Mouse (Mus musculus) myocyte (in vitro differentiated cells): ENCODE data around the gene Gm17268. TPM values are rescaled to one million over a fixed set of nuclear protein-coding genes. Genes with fewer than 3 reads are reported as not detected.

Source experiments
- H3K27me3 ChIP-seq: one replicate; pipeline ENCODE4 v1.6.1; 2011; ENCODE audit not compliant: control insufficient read depth, insufficient read depth, insufficient read length
- H3K36me3 ChIP-seq: one replicate; pipeline ENCODE4 v1.6.1; 2011; ENCODE audit not compliant: control insufficient read depth, insufficient read depth
- H3K4me2 ChIP-seq: one replicate; pipeline ENCODE4 v1.6.1; 2011; ENCODE audit warnings: low read depth, control low read depth
- H3K4me3 ChIP-seq: one replicate; pipeline ENCODE4 v1.5.1; 2011; ENCODE audit warnings: mild to moderate bottlenecking, control low read depth, moderate library complexity
- H3K79me2 ChIP-seq: one replicate; pipeline ENCODE4 v1.6.1; 2011; ENCODE audit not compliant: control insufficient read depth, insufficient read depth
- H3ac ChIP-seq: one replicate; pipeline ENCODE4 v1.6.1; 2011; ENCODE audit not compliant: control insufficient read depth, insufficient read length
- CEBPB ChIP-seq: IDR thresholded peaks from 2 replicates; pipeline ENCODE4 v1.6.1; 2011; ENCODE audit warnings: mild to moderate bottlenecking, moderate library complexity; ENCODE audit not compliant: poor library complexity, insufficient read depth, severe bottlenecking
- E2F4 ChIP-seq: IDR thresholded peaks from one replicate; pipeline ENCODE4 v1.6.1; 2011; ENCODE audit warnings: mild to moderate bottlenecking, control low read depth, moderate library complexity; ENCODE audit not compliant: insufficient read depth
- MAX ChIP-seq: IDR thresholded peaks from one replicate; pipeline ENCODE4 v1.6.1; 2011; ENCODE audit warnings: low read depth, mild to moderate bottlenecking, control low read depth
- MYOD1 ChIP-seq, 3 experiments: IDR thresholded peaks; one replicate each; pipeline ENCODE4 v1.6.1; 2011; ENCODE audit warnings: control low read depth in 2 of 3, low read depth in 2 of 3, mild to moderate bottlenecking in 2 of 3, moderate library complexity in 1 of 3; ENCODE audit not compliant: insufficient read length in 2 of 3, control insufficient read depth in 1 of 3
- MYOG ChIP-seq, 3 experiments: IDR thresholded peaks; one replicate each; pipeline ENCODE4 v1.6.1; 2011; ENCODE audit warnings: control low read depth in 2 of 3, low read depth in 2 of 3, mild to moderate bottlenecking in 2 of 3; ENCODE audit not compliant: insufficient read length in 2 of 3, control insufficient read depth in 1 of 3, insufficient read depth in 1 of 3
- POLR2A ChIP-seq: IDR thresholded peaks from one replicate; pipeline ENCODE4 v1.6.1; 2011; ENCODE audit warnings: low read depth, mild to moderate bottlenecking, control low read depth, moderate library complexity; ENCODE audit not compliant: insufficient read length
- POLR2AphosphoS2 ChIP-seq: IDR thresholded peaks from one replicate; pipeline ENCODE4 v1.6.1; 2011; ENCODE audit warnings: low read depth, control low read depth; ENCODE audit not compliant: insufficient read length
- REST ChIP-seq: IDR thresholded peaks from one replicate; pipeline ENCODE4 v1.6.1; 2011; ENCODE audit warnings: mild to moderate bottlenecking, control low read depth, moderate library complexity; ENCODE audit not compliant: insufficient read depth, insufficient read length
- SRF ChIP-seq: IDR thresholded peaks from one replicate; pipeline ENCODE4 v1.6.1; 2011; ENCODE audit warnings: low read depth; ENCODE audit not compliant: control insufficient read depth, insufficient read length
- TCF12 ChIP-seq: IDR thresholded peaks from one replicate; pipeline ENCODE4 v1.6.1; 2011; ENCODE audit warnings: mild to moderate bottlenecking, control low read depth; ENCODE audit not compliant: poor library complexity, insufficient read depth, severe bottlenecking
- TCF3 ChIP-seq: IDR thresholded peaks from one replicate; pipeline ENCODE4 v1.6.1; 2011; ENCODE audit warnings: low read depth, control low read depth; ENCODE audit not compliant: insufficient read length
- USF1 ChIP-seq: IDR thresholded peaks from one replicate; pipeline ENCODE4 v1.6.1; 2011; ENCODE audit warnings: low read depth, mild to moderate bottlenecking, control low read depth, moderate library complexity
- polyA plus RNA-seq: library from polyadenylated mRNA; unstranded; fragments of >200 nt; fragmentation: generic; extraction: Trizol; gene quantifications from one replicate; pipeline ENCODE4 v1.2.1, GENCODE M21; 2012; ENCODE audit warnings: missing spikeins

Gm17268 gene
- polyA plus RNA-seq, 1 experiment: not detected

- no peaks in the 10 kb centered on the region for H3K79me2 ChIP-seq
- H3ac ChIP-seq: no peak overlapping the region
- no peaks in the 10 kb centered on the region for H3K27me3 ChIP-seq
- H3K4me2 ChIP-seq: no peak overlapping the region
- no peaks in the 10 kb centered on the region for H3K36me3 ChIP-seq
- H3K4me3 ChIP-seq: no peak overlapping the region
- TF ChIP-seq MYOD1 (IDR thresholded peaks at IDR 0.05; ENCODE audit: control insufficient read depth in 1 of 3, insufficient read length in 2 of 3, low read depth in 2 of 3) (no peak), SRF (no peak), POLR2A (no peak), REST (no peak), E2F4 (no peak), MAX (no peak), TCF3 (no peak), TCF12 (no peak), POLR2AphosphoS2 (no peak), USF1 (no peak), MYOG (IDR thresholded peaks at IDR 0.05; ENCODE audit: control insufficient read depth in 1 of 3, insufficient read depth in 1 of 3, insufficient read length in 2 of 3, low read depth in 2 of 3) (no peak), CEBPB (no peak)
Measured at GRCm38 (mm10) chr11:82013756-82014155, 24.6 kb downstream of the Gm17268 start.

- Histone ChIP-seq H3K36me3 (no peaks in the 10 kb centered on the region), H3K4me3 (no peak overlapping the region), H3K79me2 (no peaks in the 10 kb centered on the region), H3ac (no peak overlapping the region), H3K27me3 (no peaks in the 10 kb centered on the region), H3K4me2 (peak overlapping the region; percentile 76)
- TF ChIP-seq POLR2A (no peak), CEBPB (0 out of 2 replicates have a peak, but pooled peaks have one; percentile 7), TCF12 (peak; percentile 54)
Measured at GRCm38 (mm10) chr11:82011411-82012193, 26.8 kb downstream of the Gm17268 start.

GRCm38 (mm10) chr11:82010115-82010514, 28.2 kb downstream of the Gm17268 start:
- no peaks in the 10 kb centered on the region for H3K27me3 ChIP-seq
- no peaks in the 10 kb centered on the region for H3K36me3 ChIP-seq
- no peak overlapping the region for H3K4me2 ChIP-seq
- no peak overlapping the region for H3K4me3 ChIP-seq
- H3ac ChIP-seq: no peak overlapping the region
- no peaks in the 10 kb centered on the region for H3K79me2 ChIP-seq
- TF ChIP-seq POLR2A (no peak), MYOG (IDR thresholded peaks at IDR 0.05; ENCODE audit: control insufficient read depth in 1 of 3, insufficient read depth in 1 of 3, insufficient read length in 2 of 3, low read depth in 2 of 3) (no peak), MYOD1 (IDR thresholded peaks at IDR 0.05; ENCODE audit: control insufficient read depth in 1 of 3, insufficient read length in 2 of 3, low read depth in 2 of 3) (no peak), USF1 (no peak), CEBPB (no peak), REST (no peak), MAX (no peak), TCF12 (no peak), SRF (no peak), POLR2AphosphoS2 (no peak)

GRCm38 (mm10) chr11:82006796-82007423, 31.5 kb downstream of the Gm17268 start:
- TF ChIP-seq TCF3 (no peak), TCF12 (no peak), CEBPB (peak; percentile 98), SRF (no peak), REST (no peak), MYOD1 (IDR thresholded peaks at IDR 0.05; ENCODE audit: control insufficient read depth in 1 of 3, insufficient read length in 2 of 3, low read depth in 2 of 3) (no peak), MAX (no peak)
- Histone ChIP-seq H3K4me2 (peak overlapping the region; percentile 68), H3K79me2 (no peaks in the 10 kb centered on the region), H3ac (no peak overlapping the region), H3K36me3 (no peaks in the 10 kb centered on the region), H3K4me3 (no peak overlapping the region), H3K27me3 (no peaks in the 10 kb centered on the region)

GRCm38 (mm10) chr11:82004810-82005209, 33.6 kb downstream of the Gm17268 start:
- no peak for TF ChIP-seq CEBPB
- TF ChIP-seq POLR2A: no peak
- TF ChIP-seq E2F4: no peak
- TF ChIP-seq TCF3: no peak
- no peak for TF ChIP-seq USF1
- no peak for TF ChIP-seq REST
- no peak for TF ChIP-seq MYOD1 (IDR thresholded peaks at IDR 0.05; ENCODE audit: control insufficient read depth in 1 of 3, insufficient read length in 2 of 3, low read depth in 2 of 3)
- no peak for TF ChIP-seq MYOG (IDR thresholded peaks at IDR 0.05; ENCODE audit: control insufficient read depth in 1 of 3, insufficient read depth in 1 of 3, insufficient read length in 2 of 3, low read depth in 2 of 3)
- TF ChIP-seq TCF12: no peak
- no peak for TF ChIP-seq MAX
- TF ChIP-seq POLR2AphosphoS2: no peak
- no peak for TF ChIP-seq SRF
- no peak overlapping the region for H3ac ChIP-seq
- no peaks in the 10 kb centered on the region for H3K36me3 ChIP-seq
- no peaks in the 10 kb centered on the region for H3K79me2 ChIP-seq
- H3K4me2 ChIP-seq: no peak overlapping the region
- H3K4me3 ChIP-seq: no peak overlapping the region
- H3K27me3 ChIP-seq: no peaks in the 10 kb centered on the region
